Mouse (Mus musculus): ENCODE data around the gene Tex22.
A peak's percentile ranks its signal among the peaks of the same experiment; 100 is the strongest.

The Tex22 gene

GRCm38 (mm10) chr12:113074329-113075062, at the start of gene Tex22:
Gene Tex22 (plus strand): TSS chr12:113074502.
- DNase-seq (ENCODE audit: low spot score), result peak; percentile 70

DNA sequence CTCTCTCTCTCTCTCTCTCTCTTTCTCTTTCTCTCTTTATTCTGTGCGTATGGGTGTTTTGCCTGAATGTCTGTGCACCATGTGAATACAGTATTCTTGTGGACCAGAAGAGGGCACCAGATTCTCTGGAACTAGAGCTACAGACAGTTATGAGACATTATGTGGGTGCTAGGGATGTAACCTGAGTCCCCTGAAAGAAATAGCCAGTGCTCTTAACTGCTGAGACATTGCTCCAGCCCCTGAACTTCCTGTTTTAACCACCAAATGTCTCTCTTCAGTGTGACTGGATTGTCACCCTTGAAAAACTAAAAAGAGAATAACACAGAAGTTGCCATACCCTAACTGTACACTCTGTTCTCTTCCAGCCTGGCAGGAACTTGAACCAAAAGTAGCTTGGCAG, 47.7 kb upstream of the Tex22 start:
- DNase-seq (ENCODE audit: low spot score), result no peak

GRCm38 (mm10) chr12:113027495-113027894, 46.8 kb upstream of the Tex22 start:
- no peak for DNase-seq (ENCODE audit: low spot score)

DNA sequence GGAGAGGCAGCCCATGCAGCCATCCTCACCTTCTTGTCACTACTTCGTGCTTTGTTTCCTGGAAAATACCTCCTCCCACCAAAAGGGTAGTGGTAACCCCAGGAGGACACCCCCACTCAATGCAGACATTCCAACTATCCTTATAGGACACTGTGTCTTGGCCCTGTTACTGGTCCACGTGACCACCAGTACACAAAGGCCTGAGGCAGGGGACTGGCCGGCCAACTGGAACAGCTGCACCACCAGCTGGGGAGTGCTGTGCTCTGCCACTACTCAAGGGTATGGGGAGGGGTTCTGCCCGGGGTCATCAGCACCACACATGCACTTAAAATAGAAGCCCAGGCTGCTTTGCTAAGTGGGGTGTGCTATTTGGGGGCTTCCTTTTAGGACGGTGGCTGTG, 46.2 kb upstream of the Tex22 start:
- no peak for DNase-seq (ENCODE audit: low spot score)

DNA sequence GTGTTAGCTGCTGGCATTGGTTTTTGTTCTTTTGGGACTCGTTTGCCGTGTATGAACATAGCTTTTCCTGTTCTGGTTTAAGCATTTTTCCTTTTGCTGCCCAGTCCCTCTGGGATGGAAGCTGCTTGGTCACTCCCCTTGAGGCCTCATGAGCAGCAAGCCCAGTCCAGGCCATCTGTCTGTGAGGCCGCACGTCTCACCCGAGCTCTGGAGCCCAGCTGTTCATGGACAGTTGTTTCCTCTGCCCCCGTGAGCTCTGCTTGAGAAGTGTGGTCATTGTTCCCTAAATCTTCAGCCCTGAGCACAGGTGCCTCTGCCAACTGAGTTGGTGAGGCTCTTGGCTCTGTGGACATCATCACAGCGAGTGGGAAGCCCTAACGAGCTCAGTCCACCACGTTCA, 45.4 kb upstream of the Tex22 start:
- DNase-seq (ENCODE audit: low spot score), result no peak

GRCm38 (mm10) chr12:113030046-113030445, 44.3 kb upstream of the Tex22 start:
- DNase-seq (ENCODE audit: low spot score), result no peak

DNA sequence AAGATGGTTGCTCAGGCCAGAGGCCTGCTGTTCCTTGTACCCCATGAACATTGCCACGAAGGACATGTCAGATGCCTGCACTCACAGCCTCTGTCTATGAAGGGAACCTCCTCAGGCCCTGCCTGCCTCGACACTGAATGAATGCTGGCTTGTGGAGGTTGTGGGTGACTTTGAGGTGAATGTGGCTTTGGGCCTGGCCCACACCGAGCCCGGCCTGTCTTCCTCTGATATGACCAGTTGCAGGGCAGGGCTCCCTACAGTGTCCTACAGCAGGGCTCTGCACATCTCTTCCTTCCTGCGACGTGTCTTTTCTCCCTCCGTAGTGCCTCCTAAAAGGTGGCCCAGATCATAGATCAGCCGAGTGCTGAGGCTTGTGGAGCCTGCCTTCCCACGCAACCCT, 43.3 kb upstream of the Tex22 start:
- DNase-seq (ENCODE audit: low spot score), result no peak

DNA sequence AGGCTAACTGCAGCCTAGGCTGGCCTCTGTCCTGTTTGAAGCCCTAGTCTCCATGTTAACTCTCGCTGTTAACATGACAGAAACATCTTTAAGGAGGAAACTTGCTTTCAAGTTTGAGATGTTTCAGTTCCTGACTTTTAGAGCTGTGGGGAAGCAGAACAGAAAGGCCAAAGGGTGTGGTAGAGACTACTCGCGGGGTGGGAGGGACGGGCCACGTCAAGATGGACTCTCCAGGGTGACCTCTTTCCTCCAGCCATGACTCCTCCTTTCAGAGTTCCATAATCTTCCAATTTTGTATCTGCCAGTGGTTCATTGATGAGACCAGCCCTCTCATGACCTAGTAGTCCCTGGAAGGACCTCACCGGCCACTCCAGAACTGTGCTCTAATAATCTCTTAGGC, 42.9 kb upstream of the Tex22 start:
- DNase-seq (ENCODE audit: low spot score), result no peak

GRCm38 (mm10) chr12:113032296-113033250, 41.7 kb upstream of the Tex22 start:
- DNase-seq (ENCODE audit: low spot score), result no peak

- no peak for DNase-seq (ENCODE audit: low spot score)
These were observed 39.2 kb upstream of the Tex22 start for GRCm38 (mm10) chr12:113035093-113035492.

- DNase-seq (ENCODE audit: low spot score), result no peak
These were observed 37.3 kb upstream of the Tex22 start for GRCm38 (mm10) chr12:113036996-113037395.

- no peak for DNase-seq (ENCODE audit: low spot score)
These were observed 35.9 kb upstream of the Tex22 start for GRCm38 (mm10) chr12:113038414-113038813.

GRCm38 (mm10) chr12:113041481-113042439, 32.5 kb upstream of the Tex22 start:
- no peak for DNase-seq (ENCODE audit: low spot score)

- no peak for DNase-seq (ENCODE audit: low spot score)
These were observed 31.8 kb upstream of the Tex22 start for GRCm38 (mm10) chr12:113042543-113042942.

GRCm38 (mm10) chr12:113044916-113045677, 29.2 kb upstream of the Tex22 start:
- DNase-seq (ENCODE audit: low spot score), result peak; percentile 48

- DNase-seq (ENCODE audit: low spot score), result peak; percentile 66
These were observed 27.4 kb upstream of the Tex22 start for GRCm38 (mm10) chr12:113046861-113047260.

DNA sequence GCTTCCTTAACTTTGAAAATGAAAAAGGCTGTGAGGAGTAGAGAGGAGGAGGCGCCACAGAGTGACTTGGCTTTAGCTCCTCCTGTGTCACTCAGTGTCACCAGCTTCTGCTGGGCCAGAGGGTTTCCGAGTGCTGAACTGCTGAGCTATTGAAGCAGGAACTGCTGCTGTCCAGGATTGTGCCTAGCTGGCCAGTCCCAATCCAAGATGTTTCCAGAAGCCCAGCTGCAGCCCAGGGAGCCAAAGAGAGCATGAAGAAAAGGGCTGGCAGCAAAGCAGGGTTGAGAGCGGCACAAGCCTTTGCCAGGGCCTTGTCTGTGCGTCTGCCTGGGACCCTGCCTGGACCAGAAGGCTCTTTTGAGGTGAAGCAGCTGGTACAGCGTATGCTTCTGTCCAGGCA, 26.2 kb upstream of the Tex22 start:
- no peak for DNase-seq (ENCODE audit: low spot score)

DNA sequence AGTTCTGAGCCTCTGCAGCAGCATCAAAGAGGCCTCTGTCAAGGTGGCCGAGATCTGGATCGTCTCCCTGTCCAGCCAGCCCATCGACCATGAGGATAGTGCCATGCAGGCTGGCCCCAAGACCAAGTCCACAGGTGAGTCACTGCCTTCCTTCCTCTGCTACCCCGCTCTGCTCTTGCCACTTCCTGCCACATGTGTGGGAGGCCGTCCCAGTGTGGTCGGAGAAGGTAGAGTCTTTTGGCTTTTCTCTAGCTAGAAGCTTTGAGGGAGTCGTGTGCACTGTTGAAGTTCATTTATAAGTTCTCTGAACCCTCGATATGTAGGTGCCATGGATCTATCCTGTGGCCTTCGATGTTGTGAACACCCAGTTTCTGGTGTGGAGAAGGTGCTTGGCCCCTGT, 24.5 kb upstream of the Tex22 start:
- peak; percentile 75 for DNase-seq (ENCODE audit: low spot score)

- peak; percentile 62 for DNase-seq (ENCODE audit: low spot score)
These were observed 23.6 kb upstream of the Tex22 start for GRCm38 (mm10) chr12:113050671-113051070.

DNA sequence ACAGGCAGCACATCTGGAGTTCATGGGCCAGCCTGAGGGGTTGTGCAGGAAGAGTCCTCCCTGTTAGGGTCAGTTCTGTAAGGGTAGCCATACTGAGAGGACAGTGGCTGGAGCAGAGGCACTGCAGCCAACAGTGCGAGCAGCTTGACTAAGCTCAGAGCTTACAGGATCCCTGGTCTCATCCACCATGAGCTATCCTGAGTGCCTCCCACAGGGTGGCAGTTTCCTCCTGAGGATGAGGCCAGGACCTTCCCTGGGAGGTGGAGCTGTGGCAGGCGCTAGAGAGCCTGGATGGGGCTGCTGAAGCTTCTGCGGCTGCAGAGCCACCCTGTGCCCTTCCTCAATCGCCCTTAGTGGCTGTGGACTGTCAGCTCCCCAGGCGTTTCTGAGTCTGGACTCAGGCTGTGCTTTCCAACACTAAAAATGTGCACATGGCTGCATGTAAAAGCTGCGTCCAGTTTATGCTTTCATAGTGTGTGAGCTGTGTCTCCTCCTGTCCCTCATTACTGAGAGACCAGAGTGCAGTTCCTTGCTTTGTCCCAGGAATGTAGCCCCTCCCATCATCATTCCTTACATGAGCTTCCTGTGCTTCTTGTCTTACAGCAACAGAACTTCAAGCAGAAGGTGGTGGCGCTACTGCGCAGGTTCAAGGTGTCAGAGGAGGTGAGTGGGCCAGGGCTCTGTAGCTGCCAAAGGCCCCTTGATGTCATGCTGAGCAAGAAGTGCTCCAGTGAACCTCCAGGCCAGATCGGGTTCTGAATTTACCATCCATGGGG, 22.5 kb upstream of the Tex22 start:
- DNase-seq (ENCODE audit: low spot score), result no peak
